Mouse (Mus musculus) gastrocnemius, adult 2 months (tissue): Measurements from ENCODE around the gene Anapc4. TPM values are rescaled to one million over a fixed set of nuclear protein-coding genes. Genes with fewer than 3 reads are reported as not detected.

ENCODE experiments used
- DNase-seq: peaks from one replicate; pipeline ENCODE4 v3.0.0; 2022
- H3K27ac ChIP-seq: fragments of 200-600 bp; 2 replicates; pipeline ENCODE4 v1.8.1; 2022; ENCODE audit warnings: mild to moderate bottlenecking
- H3K4me3 ChIP-seq: fragments of 200-600 bp; 2 replicates; pipeline ENCODE4 v1.8.1; 2022; ENCODE audit warnings: mild to moderate bottlenecking, moderate library complexity
- CTCF ChIP-seq: fragments of 200-600 bp; IDR thresholded peaks from 2 replicates; pipeline ENCODE4 v1.8.1; 2022; ENCODE audit warnings: antibody characterized with exemption, mild to moderate bottlenecking, moderate library complexity
- intact Hi-C: fragments of 180-260 bp; cut with DNase I; formaldehyde crosslinking; loops from one replicate; pipeline ENCODE4 v1.15.1; 2025
- total RNA-seq, 2 experiments: library from RNA; stranded (reverse); gene quantifications; 2 replicates each; pipeline ENCODE4 v1.2.3; 2021

Anapc4 gene
- total RNA-seq, 2 experiments from 2014 or later = 35.1 to 37.4 TPM

- TF ChIP-seq CTCF = no peak
- intact Hi-C loops = no loop called here
- Histone ChIP-seq H3K27ac (no peak overlapping the region), H3K4me3 (no peak overlapping the region)
- DNase-seq = no peak
Observed at GRCm38 (mm10) chr5:52916186-52916585, 82.4 kb downstream of the Anapc4 start.

Other genes starting within 250 kb of the Anapc4 start
- 1 to 10 TPM; 6.0 to 7.2 TPM for gene Sepsecs, start 164.3 kb upstream of the Anapc4 start, total RNA-seq
- gene Pi4k2b, start 92.4 kb upstream of the Anapc4 start, total RNA-seq = 1 to 10 TPM; 1.2 TPM
- 1 to 10 TPM; 4.2 to 4.7 TPM for gene Zcchc4, start 58.6 kb upstream of the Anapc4 start, total RNA-seq
- gene Slc34a2, start 204.1 kb downstream of the Anapc4 start, total RNA-seq = not detected